Mouse (Mus musculus) lung, postnatal 36 days (tissue): ENCODE measurements around the gene Wdpcp.

ENCODE experiments used
- DNase-seq: peaks from one replicate; pipeline ENCODE4 v3.0.0; 2022; ENCODE audit warnings: mixed read lengths

The Wdpcp gene

GRCm38 (mm10) chr11:21824941-21825340 lies 252.9 kb downstream of the Wdpcp start:
- no peak for DNase-seq

GRCm38 (mm10) chr11:21826521-21826920 lies 254.5 kb downstream of the Wdpcp start:
- DNase-seq, result no peak

GRCm38 (mm10) chr11:21847040-21847439 lies 275.0 kb downstream of the Wdpcp start:
- DNase-seq, result no peak

- DNase-seq, result no peak
Observed at GRCm38 (mm10) chr11:21864000-21864399, 292.0 kb downstream of the Wdpcp start.

- DNase-seq, result no peak
Observed at GRCm38 (mm10) chr11:21864516-21864915, 292.5 kb downstream of the Wdpcp start.

- DNase-seq, result no peak
Observed at GRCm38 (mm10) chr11:21868675-21869074, 296.6 kb downstream of the Wdpcp start.

GRCm38 (mm10) chr11:21870863-21871262 lies 298.8 kb downstream of the Wdpcp start:
- DNase-seq, result no peak

GRCm38 (mm10) chr11:21871728-21872127 lies 299.7 kb downstream of the Wdpcp start:
- no peak for DNase-seq

GRCm38 (mm10) chr11:21875077-21875476 lies 303.0 kb downstream of the Wdpcp start:
- DNase-seq, result no peak

GRCm38 (mm10) chr11:21894696-21895095 lies 322.7 kb downstream of the Wdpcp start:
- DNase-seq, result no peak

GRCm38 (mm10) chr11:21922531-21922930 lies 350.5 kb downstream of the Wdpcp start:
- DNase-seq, result no peak
